Mouse (Mus musculus): Measurements from ENCODE around the gene Bola1. TPM values are rescaled to one million over a fixed set of nuclear protein-coding genes. Genes with fewer than 3 reads are reported as not detected.

The Bola1 gene
- polyA plus RNA-seq, 1 experiment = 14.1 TPM

GRCm38 (mm10) chr3:96171583-96172196 lies 47.8 kb downstream of the Bola1 start:
- Histone ChIP-seq H3K4me3 (ENCODE audit: insufficient read depth, low read length) (peak overlapping the region; percentile 75), H3K4me1 (ENCODE audit: control insufficient read depth, insufficient read depth, low read length) (peaks cover 38% of the 10 kb centered on the region), H3K27ac (ENCODE audit: insufficient read depth, low read depth, low read length) (peak overlapping the region; percentile 94)
- TF ChIP-seq POLR2A (IDR thresholded peaks at IDR 0.05; ENCODE audit: borderline replicate concordance, low read depth, low read length) = no peak
- TF ChIP-seq CTCF (IDR thresholded peaks at IDR 0.05; ENCODE audit: low read depth, low read length) = no peak

- peaks cover 32% of the 10 kb centered on the region for H3K4me1 ChIP-seq (ENCODE audit: control insufficient read depth, insufficient read depth, low read length)
- TF ChIP-seq POLR2A (IDR thresholded peaks at IDR 0.05; ENCODE audit: borderline replicate concordance, low read depth, low read length) (no peak), CTCF (IDR thresholded peaks at IDR 0.05; ENCODE audit: low read depth, low read length) (no peak)
- H3K4me3 ChIP-seq (ENCODE audit: insufficient read depth, low read length) = peak overlapping the region; percentile 75
- peak overlapping the region; percentile 94 for H3K27ac ChIP-seq (ENCODE audit: insufficient read depth, low read depth, low read length)
Observed at GRCm38 (mm10) chr3:96170976-96171545, 48.4 kb downstream of the Bola1 start.

- Histone ChIP-seq H3K4me1 (ENCODE audit: control insufficient read depth, insufficient read depth, low read length) (peaks cover 28% of the 10 kb centered on the region), H3K27ac (ENCODE audit: insufficient read depth, low read depth, low read length) (peak overlapping the region; percentile 47; the same call in 1 of the 2 replicates)
Observed at GRCm38 (mm10) chr3:96170276-96170675, 49.2 kb downstream of the Bola1 start.

DNA sequence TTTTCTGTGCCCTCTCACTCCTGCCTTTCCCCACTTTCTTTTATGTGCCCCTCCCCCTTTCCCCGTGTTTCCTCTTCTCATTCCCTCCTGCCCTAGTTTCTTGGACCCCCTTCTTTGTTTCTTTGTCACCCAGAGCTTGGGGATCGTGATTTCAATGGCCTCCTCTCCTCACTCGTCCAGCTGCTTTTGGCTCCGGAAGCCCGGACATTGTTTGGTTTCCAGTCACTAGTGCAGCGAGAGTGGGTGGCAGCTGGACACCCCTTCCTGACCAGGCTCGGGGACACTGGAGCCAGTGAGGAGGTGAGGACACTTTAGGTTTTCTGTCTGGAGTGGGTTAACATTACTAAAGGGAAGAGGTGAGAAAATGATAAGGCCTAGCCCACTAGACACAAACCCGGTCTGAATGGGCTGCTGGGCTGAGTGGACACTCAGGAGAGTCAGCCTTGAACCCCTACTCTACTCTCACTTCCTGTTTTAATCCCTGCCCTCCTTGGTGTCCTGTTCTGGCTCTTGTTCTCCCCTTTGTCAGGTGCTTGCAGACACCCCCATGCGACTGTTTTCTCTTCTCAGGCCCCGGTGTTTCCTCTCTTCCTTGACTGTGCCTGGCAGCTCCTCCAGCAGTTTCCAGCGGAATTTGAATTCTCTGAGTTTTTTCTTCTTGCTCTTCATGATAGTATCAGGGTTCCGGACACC lies 50.9 kb downstream of the Bola1 start:
- H3K4me3 ChIP-seq (ENCODE audit: insufficient read depth, low read length) = no peak overlapping the region
- H3K27ac ChIP-seq (ENCODE audit: insufficient read depth, low read depth, low read length) = no peak overlapping the region
- TF ChIP-seq POLR2A (IDR thresholded peaks at IDR 0.05; ENCODE audit: borderline replicate concordance, low read depth, low read length) (no peak), CTCF (IDR thresholded peaks at IDR 0.05; ENCODE audit: low read depth, low read length) (no peak)

More at GRCm38 (mm10) chr3:96170276-96170675, 49.2 kb downstream of the Bola1 start:
- TF ChIP-seq CTCF (IDR thresholded peaks at IDR 0.05; ENCODE audit: low read depth, low read length) = no peak
- H3K4me3 ChIP-seq (ENCODE audit: insufficient read depth, low read length) = peak overlapping the region; percentile 9; the same call in 1 of the 2 replicates

DNA sequence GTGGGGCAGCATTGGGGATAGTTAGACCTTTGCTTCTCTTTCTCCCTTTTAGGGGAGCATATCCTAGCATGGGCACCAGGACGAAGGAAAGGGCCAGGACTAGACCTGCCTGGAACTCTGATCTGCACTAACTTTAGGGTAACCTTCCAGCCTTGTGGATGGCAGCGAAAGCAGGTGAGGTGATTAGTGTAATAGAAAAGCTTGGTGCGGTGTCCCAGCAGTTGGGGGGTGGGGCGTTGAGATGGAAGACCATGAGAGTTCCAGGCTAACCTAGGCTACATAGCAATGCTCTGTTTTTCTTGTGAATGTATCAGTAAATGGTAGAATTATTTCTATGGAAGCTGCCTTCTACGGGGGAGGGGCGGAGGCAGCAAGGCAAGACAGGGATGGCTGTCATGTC lies 56.5 kb downstream of the Bola1 start:
- Histone ChIP-seq H3K4me1 (ENCODE audit: control insufficient read depth, insufficient read depth, low read length) (peaks cover 31% of the 10 kb centered on the region), H3K4me3 (ENCODE audit: insufficient read depth, low read length) (no peak overlapping the region)

More for the DNA sequence above, 50.9 kb downstream of the Bola1 start:
- H3K4me1 ChIP-seq (ENCODE audit: control insufficient read depth, insufficient read depth, low read length) = peaks cover 16% of the 10 kb centered on the region

DNA sequence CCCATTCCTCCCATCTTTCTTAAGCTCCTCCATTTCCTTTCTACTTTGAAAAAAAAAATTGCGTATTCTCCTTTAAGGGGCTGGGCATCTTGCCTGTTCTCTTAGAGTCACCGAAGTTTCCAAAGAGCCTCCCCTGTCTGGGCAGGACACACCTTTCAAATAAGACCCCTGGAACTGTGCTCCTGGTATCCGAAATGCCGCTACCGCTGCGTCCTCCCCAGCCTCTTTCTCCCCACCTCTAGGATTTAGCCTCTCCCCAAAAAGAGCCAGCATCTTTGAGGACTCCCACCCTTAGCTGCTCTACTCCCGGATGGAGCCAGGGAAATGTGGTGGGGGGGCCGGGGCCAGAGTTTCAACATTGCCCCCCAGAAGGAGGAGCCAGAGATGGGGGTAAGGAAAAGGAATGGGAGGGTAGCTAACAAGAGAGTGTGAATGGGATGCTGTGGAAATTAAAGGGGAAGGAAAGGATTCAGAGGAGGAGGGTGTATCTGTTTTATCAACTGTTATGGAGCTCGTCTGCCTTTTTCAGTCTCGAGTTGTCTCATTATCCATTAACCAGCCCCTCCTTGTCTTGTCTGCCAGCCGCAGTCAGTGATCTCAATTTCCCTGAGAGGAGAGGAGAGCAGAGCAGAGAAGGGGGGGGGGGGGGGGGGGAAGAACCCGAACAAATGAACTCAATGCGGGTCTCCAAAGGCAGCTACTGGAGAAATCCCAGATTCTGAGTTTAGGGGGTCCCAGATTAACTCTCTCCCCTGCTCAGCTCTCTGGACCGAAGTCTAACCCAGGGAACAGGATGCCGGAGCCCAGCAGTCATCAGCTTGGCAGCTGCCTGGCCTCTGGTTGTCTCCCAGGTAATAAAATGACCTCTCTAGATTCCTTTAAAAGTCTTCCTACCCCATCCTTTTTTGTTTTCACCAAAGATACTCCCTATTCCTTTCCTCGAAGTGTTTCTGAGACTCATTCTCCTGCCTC lies 57.4 kb downstream of the Bola1 start, which contains the start of gene Mtmr11:
Gene Mtmr11 (plus strand): TSS at position 136 of the 972 bp plus-strand sequence.
- peaks cover 31% of the 10 kb centered on the region for H3K4me1 ChIP-seq (ENCODE audit: control insufficient read depth, insufficient read depth, low read length)
- H3K27ac ChIP-seq (ENCODE audit: insufficient read depth, low read depth, low read length) = peak within 1 kb of the TSS; percentile 68
- TF ChIP-seq POLR2A (IDR thresholded peaks at IDR 0.05; ENCODE audit: borderline replicate concordance, low read depth, low read length) (no peak), CTCF (IDR thresholded peaks at IDR 0.05; ENCODE audit: low read depth, low read length) (no peak)
- H3K4me3 ChIP-seq (ENCODE audit: insufficient read depth, low read length) = peak within 1 kb of the TSS; percentile 39

More for the DNA sequence above, 56.5 kb downstream of the Bola1 start:
- no peak overlapping the region for H3K27ac ChIP-seq (ENCODE audit: insufficient read depth, low read depth, low read length)
- TF ChIP-seq CTCF (IDR thresholded peaks at IDR 0.05; ENCODE audit: low read depth, low read length) = no peak
- no peak for TF ChIP-seq POLR2A (IDR thresholded peaks at IDR 0.05; ENCODE audit: borderline replicate concordance, low read depth, low read length)

GRCm38 (mm10) chr3:96160803-96161516 lies 58.5 kb downstream of the Bola1 start:
- Histone ChIP-seq H3K4me1 (ENCODE audit: control insufficient read depth, insufficient read depth, low read length) (peaks cover 31% of the 10 kb centered on the region), H3K4me3 (ENCODE audit: insufficient read depth, low read length) (peak overlapping the region; percentile 39), H3K27ac (ENCODE audit: insufficient read depth, low read depth, low read length) (peak overlapping the region; percentile 68)
- TF ChIP-seq CTCF (IDR thresholded peaks at IDR 0.05; ENCODE audit: low read depth, low read length) (no peak), POLR2A (IDR thresholded peaks at IDR 0.05; ENCODE audit: borderline replicate concordance, low read depth, low read length) (no peak)

DNA sequence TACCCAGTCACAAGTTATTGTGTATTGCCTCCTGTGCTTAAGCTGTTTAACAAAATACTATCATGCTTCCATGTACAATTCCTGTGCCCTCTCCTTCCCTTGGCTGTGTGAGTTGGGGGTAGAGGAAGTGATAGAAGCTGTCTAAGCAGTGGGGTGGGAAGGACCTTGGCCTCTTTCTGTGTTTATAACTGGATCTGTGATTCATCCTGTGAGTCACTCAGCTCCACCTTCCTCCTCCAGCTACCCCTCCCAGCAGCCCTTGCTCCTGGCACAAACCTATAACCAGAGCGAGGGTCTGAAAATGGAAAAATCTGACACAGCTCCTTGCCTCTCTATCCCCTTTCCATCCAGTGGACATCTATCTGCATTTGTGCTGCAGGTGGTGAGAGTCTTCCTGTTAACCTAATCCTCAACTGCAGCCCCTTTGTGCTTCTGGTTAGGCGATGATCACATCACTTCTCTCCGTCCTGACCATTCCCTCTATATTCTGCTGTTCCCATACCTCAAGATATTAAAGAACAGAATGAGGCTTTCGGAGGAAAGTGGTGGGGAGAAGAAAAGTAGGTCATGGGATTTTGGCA lies 59.2 kb downstream of the Bola1 start:
- peak overlapping the region; percentile 85 for H3K27ac ChIP-seq (ENCODE audit: insufficient read depth, low read depth, low read length)
- TF ChIP-seq POLR2A (IDR thresholded peaks at IDR 0.05; ENCODE audit: borderline replicate concordance, low read depth, low read length) = no peak
- TF ChIP-seq CTCF (IDR thresholded peaks at IDR 0.05; ENCODE audit: low read depth, low read length) = no peak

More for the DNA sequence above, 59.2 kb downstream of the Bola1 start:
- Histone ChIP-seq H3K4me3 (ENCODE audit: insufficient read depth, low read length) (peak overlapping the region; percentile 39), H3K4me1 (ENCODE audit: control insufficient read depth, insufficient read depth, low read length) (peaks cover 31% of the 10 kb centered on the region)

All from bone marrow macrophage, adult 2 months (primary cell).